Mouse (Mus musculus): ENCODE data around the gene Myzap. TPM values are rescaled to one million over a fixed set of nuclear protein-coding genes. Genes with fewer than 3 reads are reported as not detected.

Gene Myzap
- polyA plus RNA-seq, 1 experiment from 2014 or later: 2.5 TPM

DNA sequence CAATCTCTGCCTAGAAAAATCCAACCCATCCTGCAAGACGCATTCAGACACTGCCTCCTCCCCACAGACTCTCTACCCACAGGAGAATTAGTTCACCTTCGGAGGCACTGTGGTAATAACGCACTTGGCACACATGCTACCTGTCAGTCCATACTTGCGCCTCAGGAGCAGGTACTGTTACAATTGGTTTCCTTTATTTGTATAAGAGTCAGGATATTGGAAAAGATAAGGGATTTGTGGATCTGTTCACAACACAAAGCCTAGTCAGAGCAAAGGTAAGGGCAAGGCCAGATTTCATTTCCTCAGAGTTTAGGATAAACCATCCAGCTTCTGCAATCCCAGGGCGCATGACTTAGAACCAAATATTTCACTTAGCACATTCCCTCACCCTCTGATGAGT lies 56.4 kb downstream of the Myzap start:
- ATAC-seq (ENCODE audit: low FRiP score): no peak

DNA sequence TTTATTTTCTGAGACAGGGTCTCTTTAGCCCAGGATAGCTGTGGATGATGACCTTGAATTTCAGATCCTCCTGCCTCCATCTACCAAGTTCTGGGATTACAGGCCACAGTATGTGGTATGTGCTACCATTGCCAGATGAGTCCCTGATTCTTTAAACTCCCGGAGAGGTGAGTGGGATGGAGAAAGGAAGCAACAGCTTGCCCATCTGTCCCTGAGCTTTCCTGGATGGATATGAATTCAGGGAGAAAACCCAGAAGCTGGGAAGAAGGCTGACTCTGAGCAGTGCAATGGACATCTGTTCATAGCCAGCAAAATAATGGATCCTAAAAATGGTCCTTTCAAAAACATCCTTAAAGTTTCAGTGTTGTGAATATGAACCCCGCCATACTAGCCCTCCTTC lies 57.1 kb downstream of the Myzap start:
- 93% methylated on average over 2 of the region's 2 CpGs for WGBS
- ATAC-seq (ENCODE audit: low FRiP score): no peak
- peaks cover 3% of the 10 kb centered on the region; the same call in 1 of the 2 replicates for H3K27me3 ChIP-seq (replicated peaks)
- no peaks in the 10 kb centered on the region for H3K36me3 ChIP-seq
- no peak overlapping the region for H3K9ac ChIP-seq (replicated peaks)
- H3K9me3 ChIP-seq (replicated peaks): no peaks in the 10 kb centered on the region
- no peak overlapping the region for H3K4me3 ChIP-seq (replicated peaks)
- H3K4me2 ChIP-seq: no peak overlapping the region
- no peak overlapping the region for H3K27ac ChIP-seq (replicated peaks)
- no peaks in the 10 kb centered on the region for H3K4me1 ChIP-seq

More for the DNA sequence above, 56.4 kb downstream of the Myzap start:
- peaks cover 3% of the 10 kb centered on the region; the same call in 1 of the 2 replicates for H3K27me3 ChIP-seq (replicated peaks)
- WGBS: 97% methylated on average over 5 of the region's 5 CpGs
- H3K4me1 ChIP-seq: no peaks in the 10 kb centered on the region
- no peaks in the 10 kb centered on the region for H3K36me3 ChIP-seq
- no peak overlapping the region for H3K4me2 ChIP-seq
- no peak overlapping the region for H3K27ac ChIP-seq (replicated peaks)
- no peak overlapping the region for H3K4me3 ChIP-seq (replicated peaks)
- H3K9ac ChIP-seq (replicated peaks): no peak overlapping the region
- no peaks in the 10 kb centered on the region for H3K9me3 ChIP-seq (replicated peaks)

DNA sequence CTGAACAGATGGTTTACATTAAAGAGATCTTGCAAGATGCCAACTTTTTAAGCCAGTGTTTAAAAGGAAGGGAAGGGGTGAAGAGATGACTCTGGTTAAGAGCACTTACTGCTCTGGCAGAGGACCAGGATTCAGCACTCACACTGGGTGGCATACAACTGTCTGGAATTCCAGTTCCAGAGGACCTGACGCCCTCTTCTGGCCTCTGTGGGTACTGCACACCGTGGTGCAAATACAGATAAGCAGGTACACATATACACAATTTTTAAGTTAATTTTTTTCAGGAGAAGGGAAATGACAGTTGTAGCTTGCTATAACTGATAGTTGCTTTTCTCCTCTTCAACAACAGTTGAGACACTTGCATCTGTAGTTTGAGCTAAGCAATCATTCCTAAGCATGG lies 62.2 kb downstream of the Myzap start:
- H3K4me2 ChIP-seq: no peak overlapping the region
- no peaks in the 10 kb centered on the region for H3K27me3 ChIP-seq (replicated peaks)
- H3K4me1 ChIP-seq: no peaks in the 10 kb centered on the region
- no peak overlapping the region for H3K9ac ChIP-seq (replicated peaks)
- no peaks in the 10 kb centered on the region for H3K36me3 ChIP-seq
- no peaks in the 10 kb centered on the region for H3K9me3 ChIP-seq (replicated peaks)
- H3K4me3 ChIP-seq (replicated peaks): no peak overlapping the region
- no peak for ATAC-seq (ENCODE audit: low FRiP score)
- H3K27ac ChIP-seq (replicated peaks): no peak overlapping the region
- 76% methylated on average over 2 of the region's 2 CpGs for WGBS

DNA sequence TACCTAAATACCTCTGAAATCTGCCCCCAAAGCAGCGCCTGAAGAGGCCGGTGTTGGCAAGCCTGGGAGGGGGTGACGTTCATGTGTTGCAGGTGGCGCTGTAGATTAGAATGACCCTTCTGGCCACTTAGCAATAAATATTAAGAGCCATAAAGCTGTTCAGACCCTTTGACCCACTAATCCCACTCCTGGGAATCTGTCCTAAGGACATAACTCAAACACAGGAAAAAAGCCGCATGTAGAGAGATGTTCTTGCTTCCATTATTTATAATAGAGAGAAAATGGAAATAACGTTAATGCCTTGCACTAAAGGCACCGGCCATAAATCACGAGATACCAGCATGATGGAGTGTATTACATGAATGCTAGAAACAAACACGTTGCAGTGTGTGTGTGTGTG lies 64.7 kb downstream of the Myzap start:
- no peak overlapping the region for H3K4me2 ChIP-seq
- no peaks in the 10 kb centered on the region for H3K4me1 ChIP-seq
- no peak overlapping the region for H3K9ac ChIP-seq (replicated peaks)
- H3K27me3 ChIP-seq (replicated peaks): no peaks in the 10 kb centered on the region
- H3K27ac ChIP-seq (replicated peaks): no peak overlapping the region
- ATAC-seq (ENCODE audit: low FRiP score): no peak
- 20% methylated on average over 9 of the region's 9 CpGs for WGBS
- H3K9me3 ChIP-seq (replicated peaks): no peaks in the 10 kb centered on the region
- no peak overlapping the region for H3K4me3 ChIP-seq (replicated peaks)
- H3K36me3 ChIP-seq: no peaks in the 10 kb centered on the region

DNA sequence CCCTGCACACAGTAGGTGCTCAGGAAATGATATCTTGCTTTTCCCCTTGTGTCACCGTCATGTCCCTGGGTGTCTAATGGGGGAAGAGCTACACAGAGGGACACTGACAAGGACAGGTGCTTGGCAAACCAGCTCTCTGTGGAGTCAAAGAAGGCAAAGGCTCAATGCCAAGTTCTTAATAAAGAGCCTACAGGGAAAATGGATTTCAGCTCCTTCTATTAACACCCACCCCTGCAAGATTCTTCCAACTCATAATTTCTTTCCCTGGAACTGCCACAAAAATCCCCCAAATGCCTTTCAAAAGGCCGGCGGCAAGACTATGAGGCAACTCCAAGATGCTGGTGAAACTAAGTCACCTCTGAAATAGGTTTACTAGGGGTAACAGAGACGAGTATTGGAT lies 68.3 kb downstream of the Myzap start:
- 86% methylated on average over 4 of the region's 4 CpGs for WGBS
- ATAC-seq (ENCODE audit: low FRiP score): no peak
- Histone ChIP-seq H3K4me3 (replicated peaks) (no peak overlapping the region), H3K4me1 (no peaks in the 10 kb centered on the region), H3K9me3 (replicated peaks) (no peaks in the 10 kb centered on the region), H3K9ac (replicated peaks) (no peak overlapping the region), H3K27me3 (replicated peaks) (no peaks in the 10 kb centered on the region), H3K27ac (replicated peaks) (no peak overlapping the region), H3K4me2 (no peak overlapping the region), H3K36me3 (no peaks in the 10 kb centered on the region)

DNA sequence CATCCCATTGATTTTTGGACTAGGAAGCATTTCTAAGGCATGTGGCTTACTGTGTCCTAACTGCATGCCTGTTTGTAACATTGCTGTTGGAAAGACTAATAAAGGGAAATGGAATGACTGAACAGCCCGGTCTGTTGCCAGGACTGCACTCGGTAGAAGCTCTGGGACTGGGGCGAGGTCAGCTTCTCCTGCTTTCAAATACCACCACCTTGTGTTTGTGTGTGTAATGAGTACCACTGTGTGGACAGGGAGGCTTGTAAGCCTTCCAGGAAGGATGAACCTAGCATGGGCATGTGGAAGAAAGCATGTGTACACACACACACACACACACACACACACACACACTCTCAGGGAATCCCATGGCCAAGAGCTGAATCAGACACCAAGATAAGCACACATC lies 72.3 kb downstream of the Myzap start:
- 73% methylated on average over 3 of the region's 3 CpGs for WGBS
- ATAC-seq (ENCODE audit: low FRiP score): no peak
- no peak overlapping the region for H3K27ac ChIP-seq (replicated peaks)
- no peaks in the 10 kb centered on the region for H3K36me3 ChIP-seq
- no peak overlapping the region for H3K4me2 ChIP-seq
- no peaks in the 10 kb centered on the region for H3K27me3 ChIP-seq (replicated peaks)
- no peak overlapping the region for H3K9ac ChIP-seq (replicated peaks)
- H3K4me1 ChIP-seq: no peaks in the 10 kb centered on the region
- H3K9me3 ChIP-seq (replicated peaks): no peaks in the 10 kb centered on the region
- no peak overlapping the region for H3K4me3 ChIP-seq (replicated peaks)

DNA sequence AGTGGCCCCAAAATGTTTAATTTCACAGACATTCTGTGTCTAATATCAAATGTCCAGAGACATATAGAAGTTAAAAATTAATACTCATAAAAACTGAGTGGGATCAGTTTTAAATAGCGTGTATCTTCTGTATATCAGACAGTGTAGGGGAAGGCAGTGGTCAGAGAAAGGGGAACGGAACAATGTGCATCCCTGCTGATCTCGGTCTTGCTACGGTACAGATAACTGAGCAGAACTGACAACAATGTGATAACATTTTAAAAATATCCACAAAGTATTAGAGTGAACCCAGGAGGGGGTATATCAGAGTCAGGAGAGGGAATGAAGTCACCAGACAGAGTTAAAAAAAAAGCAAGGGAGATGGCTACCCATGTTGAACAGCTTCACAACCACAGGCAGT lies 74.7 kb downstream of the Myzap start:
- no peak for ATAC-seq (ENCODE audit: low FRiP score)
- no peaks in the 10 kb centered on the region for H3K36me3 ChIP-seq
- no peak overlapping the region for H3K4me2 ChIP-seq
- H3K9ac ChIP-seq (replicated peaks): no peak overlapping the region
- H3K27me3 ChIP-seq (replicated peaks): no peaks in the 10 kb centered on the region
- no peaks in the 10 kb centered on the region for H3K4me1 ChIP-seq
- 91% methylated on average over 4 of the region's 4 CpGs for WGBS
- no peaks in the 10 kb centered on the region for H3K9me3 ChIP-seq (replicated peaks)
- H3K27ac ChIP-seq (replicated peaks): no peak overlapping the region
- H3K4me3 ChIP-seq (replicated peaks): no peak overlapping the region

DNA sequence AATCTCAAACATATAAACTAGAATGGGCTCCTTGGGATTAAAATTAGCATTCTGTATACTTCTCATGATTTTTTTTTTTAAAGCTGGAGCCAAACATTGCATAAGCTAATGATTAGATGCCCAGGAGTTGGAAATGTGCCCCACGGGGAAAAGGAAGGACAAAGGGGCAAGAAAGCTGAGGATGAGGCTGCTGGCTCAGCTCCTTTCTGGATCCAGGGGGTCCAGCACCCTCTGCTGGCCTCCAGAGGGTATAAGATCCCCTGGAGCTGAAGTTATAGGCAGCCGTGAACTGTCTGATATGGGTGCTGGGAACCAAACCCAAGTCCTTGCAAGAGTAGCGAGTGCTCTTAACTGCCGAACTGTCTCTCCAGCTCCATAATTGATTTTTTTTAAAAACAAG lies 76.3 kb downstream of the Myzap start:
- WGBS: 89% methylated on average over 4 of the region's 4 CpGs
- Histone ChIP-seq H3K27me3 (replicated peaks) (no peaks in the 10 kb centered on the region), H3K9ac (replicated peaks) (no peak overlapping the region), H3K4me3 (replicated peaks) (no peak overlapping the region), H3K4me1 (no peaks in the 10 kb centered on the region), H3K27ac (replicated peaks) (no peak overlapping the region), H3K36me3 (no peaks in the 10 kb centered on the region), H3K4me2 (no peak overlapping the region), H3K9me3 (replicated peaks) (no peaks in the 10 kb centered on the region)
- ATAC-seq (ENCODE audit: low FRiP score): no peak

DNA sequence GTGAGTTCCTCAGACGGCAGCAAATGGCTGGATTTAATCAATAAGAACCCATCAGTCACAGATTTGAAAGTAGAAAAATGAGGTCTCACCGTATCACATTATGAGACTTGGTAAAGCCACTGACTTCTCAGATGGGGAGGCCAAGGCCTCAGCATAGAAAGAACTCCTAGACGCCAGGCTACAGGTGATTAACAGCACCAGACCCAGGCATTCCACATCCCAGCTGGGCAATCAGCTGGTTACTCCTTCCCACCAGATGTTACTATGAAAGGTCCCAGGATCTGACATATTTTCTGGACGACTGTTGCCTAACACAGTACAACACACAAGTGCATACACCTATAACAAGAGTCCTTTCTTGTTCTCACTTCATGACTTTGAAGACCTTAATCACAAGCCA lies 78.6 kb downstream of the Myzap start:
- no peaks in the 10 kb centered on the region for H3K9me3 ChIP-seq (replicated peaks)
- no peak overlapping the region for H3K4me2 ChIP-seq
- H3K27ac ChIP-seq (replicated peaks): no peak overlapping the region
- H3K36me3 ChIP-seq: no peaks in the 10 kb centered on the region
- ATAC-seq (ENCODE audit: low FRiP score): no peak
- WGBS: 76% methylated on average over 4 of the region's 4 CpGs
- H3K4me3 ChIP-seq (replicated peaks): no peak overlapping the region
- no peak overlapping the region for H3K9ac ChIP-seq (replicated peaks)
- H3K27me3 ChIP-seq (replicated peaks): no peaks in the 10 kb centered on the region
- no peaks in the 10 kb centered on the region for H3K4me1 ChIP-seq

DNA sequence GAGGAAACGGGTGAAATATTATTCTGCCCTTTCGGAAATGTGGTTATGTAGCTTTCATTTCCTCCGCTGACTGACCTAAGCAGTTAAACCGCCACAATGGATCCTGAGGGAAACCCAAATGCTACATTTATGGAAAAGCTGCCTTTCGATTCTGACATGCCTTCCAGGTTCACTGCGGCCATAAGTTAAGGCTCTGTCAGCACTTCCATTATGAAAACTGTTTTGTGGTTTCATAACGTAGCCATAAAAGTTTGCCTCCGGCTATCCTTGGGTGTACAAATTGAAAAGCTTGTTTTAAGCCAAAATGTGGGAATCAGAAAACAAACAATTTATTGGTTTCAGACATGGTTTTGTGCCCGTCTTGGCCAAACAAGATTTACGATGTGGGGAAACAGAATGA lies 79.3 kb downstream of the Myzap start:
- no peaks in the 10 kb centered on the region for H3K36me3 ChIP-seq

DNA sequence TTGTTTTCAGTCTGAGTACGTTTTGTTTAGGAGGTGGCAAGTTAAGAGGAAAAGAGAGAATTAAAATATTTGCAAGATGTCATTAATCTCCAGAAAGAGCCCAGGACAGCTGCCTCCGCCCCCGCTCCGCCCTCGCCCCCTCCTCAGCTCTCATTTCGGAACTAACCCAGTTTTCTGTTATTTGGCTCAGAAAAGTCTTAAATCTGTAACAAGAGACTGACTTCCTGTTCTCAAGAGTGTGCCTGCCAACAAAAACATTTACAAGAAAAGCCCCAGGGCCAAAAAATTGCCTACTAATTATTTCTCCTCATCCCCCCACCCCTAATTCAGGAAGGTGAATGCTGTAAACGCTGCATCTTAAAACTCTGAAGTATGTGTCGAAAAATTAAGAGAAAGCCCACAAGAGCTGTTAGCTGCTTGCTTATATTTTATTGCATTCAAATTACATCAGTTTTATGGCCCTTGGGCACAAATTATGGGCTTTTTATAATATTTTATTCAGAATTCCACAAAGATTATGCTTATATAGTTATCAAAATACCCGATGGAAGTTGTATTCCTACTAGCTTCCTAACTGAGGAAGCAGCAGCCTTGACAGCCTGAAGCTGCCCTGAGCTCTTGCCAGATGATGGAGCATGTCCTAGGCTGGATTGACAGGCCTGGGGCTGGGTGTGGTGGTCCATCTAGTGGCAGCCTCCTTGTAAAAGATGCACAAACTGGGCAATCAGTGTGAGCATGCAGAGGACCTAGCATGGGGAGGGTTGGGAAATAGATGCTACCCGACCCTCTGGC lies 93.6 kb downstream of the Myzap start:
- H3K9me3 ChIP-seq (replicated peaks): no peaks in the 10 kb centered on the region
- 51% methylated on average over 10 of the region's 10 CpGs for WGBS

More for the DNA sequence above, 79.3 kb downstream of the Myzap start:
- Histone ChIP-seq H3K9ac (replicated peaks) (no peak overlapping the region), H3K27ac (replicated peaks) (no peak overlapping the region), H3K4me3 (replicated peaks) (no peak overlapping the region), H3K4me1 (no peaks in the 10 kb centered on the region), H3K4me2 (no peak overlapping the region), H3K9me3 (replicated peaks) (no peaks in the 10 kb centered on the region), H3K27me3 (replicated peaks) (no peaks in the 10 kb centered on the region)
- WGBS: 62% methylated on average over 10 of the region's 10 CpGs
- no peak for ATAC-seq (ENCODE audit: low FRiP score)

DNA sequence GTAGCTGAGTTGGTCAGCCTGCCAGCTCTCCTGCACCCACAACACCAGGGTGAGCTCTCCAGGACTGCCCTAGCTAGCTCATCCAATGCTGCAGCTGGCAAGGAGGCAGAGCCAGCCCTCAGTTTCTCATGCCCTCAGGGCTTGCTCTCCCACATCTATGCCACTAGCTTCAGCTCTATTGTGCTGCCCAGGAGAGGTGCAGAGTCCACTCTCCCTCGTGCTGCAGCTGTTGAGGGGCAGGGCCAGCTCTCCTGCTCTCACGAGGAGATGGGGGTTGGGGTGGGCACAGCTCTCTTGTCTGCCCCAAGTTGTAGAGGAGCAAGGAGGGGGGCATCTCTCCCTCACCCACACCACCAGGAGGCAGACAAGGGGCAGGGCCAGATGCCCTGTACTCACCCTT lies 95.5 kb downstream of the Myzap start:
- Histone ChIP-seq H3K4me1 (peaks cover 6% of the 10 kb centered on the region; the same call in 1 of the 2 replicates), H3K4me3 (replicated peaks) (no peak overlapping the region), H3K9me3 (replicated peaks) (no peaks in the 10 kb centered on the region), H3K27me3 (replicated peaks) (no peaks in the 10 kb centered on the region), H3K27ac (replicated peaks) (no peak overlapping the region), H3K4me2 (no peak overlapping the region), H3K9ac (replicated peaks) (no peak overlapping the region), H3K36me3 (no peaks in the 10 kb centered on the region)
- 20% methylated on average over 2 of the region's 2 CpGs for WGBS
- no peak for ATAC-seq (ENCODE audit: low FRiP score)

More for the DNA sequence above, 93.6 kb downstream of the Myzap start:
- no peak overlapping the region for H3K4me2 ChIP-seq
- H3K4me1 ChIP-seq: peaks cover 6% of the 10 kb centered on the region; the same call in 1 of the 2 replicates
- no peaks in the 10 kb centered on the region for H3K27me3 ChIP-seq (replicated peaks)
- no peak overlapping the region for H3K9ac ChIP-seq (replicated peaks)
- no peak overlapping the region for H3K4me3 ChIP-seq (replicated peaks)
- no peaks in the 10 kb centered on the region for H3K36me3 ChIP-seq
- ATAC-seq (ENCODE audit: low FRiP score): no peak
- no peak overlapping the region for H3K27ac ChIP-seq (replicated peaks)

Data from neural tube, embryonic 15.5 days (tissue).